Mouse (Mus musculus) midbrain, embryonic 13.5 days (tissue): ENCODE data around the gene Fam166b. TPM values are rescaled to one million over a fixed set of nuclear protein-coding genes. Genes with fewer than 3 reads are reported as not detected.

Experiments
- ATAC-seq: fragments of 200-750 bp; cut with Nextera tagmentation; 2 replicates; pipeline ENCODE4 v1.8.0; 2017; ENCODE audit warnings: mild to moderate bottlenecking, moderate TSS enrichment, moderate library complexity
- H3K27ac ChIP-seq: fragments of 300-500 bp; sonication (generic); 2 replicates; pipeline ENCODE4 v1.5.1; 2015; ENCODE audit warnings: inconsistent platforms, mild to moderate bottlenecking, moderate library complexity
- H3K27me3 ChIP-seq: fragments of 300-500 bp; sonication (generic); 2 replicates; pipeline ENCODE4 v1.6.1; 2015; ENCODE audit warnings: mild to moderate bottlenecking, inconsistent platforms
- H3K36me3 ChIP-seq: fragments of 300-500 bp; sonication (generic); 2 replicates; pipeline ENCODE4 v1.6.1; 2015; ENCODE audit warnings: mild to moderate bottlenecking, inconsistent platforms
- H3K4me1 ChIP-seq: fragments of 300-500 bp; sonication (generic); replicated peaks from 2 replicates; pipeline ENCODE4 v1.6.1; 2015; ENCODE audit warnings: inconsistent platforms
- H3K4me2 ChIP-seq: fragments of 300-500 bp; sonication (generic); replicated peaks from 2 replicates; pipeline ENCODE4 v1.6.1; 2015; ENCODE audit warnings: moderate library complexity, mild to moderate bottlenecking, inconsistent platforms
- H3K4me3 ChIP-seq: fragments of 300-500 bp; sonication (generic); replicated peaks from 2 replicates; pipeline ENCODE4 v1.5.1; 2015; ENCODE audit warnings: mild to moderate bottlenecking, inconsistent platforms
- H3K9ac ChIP-seq: fragments of 300-500 bp; sonication (generic); replicated peaks from 2 replicates; pipeline ENCODE4 v1.6.1; 2015; ENCODE audit warnings: mild to moderate bottlenecking, inconsistent platforms
- H3K9me3 ChIP-seq: fragments of 300-500 bp; sonication (generic); 2 replicates; pipeline ENCODE4 v1.6.1; 2016; ENCODE audit warnings: mild to moderate bottlenecking, inconsistent platforms
- WGBS: fragments of 180-500 bp; shearing (Covaris S2); methylation state at CpG from one replicate; pipeline ENCODE4 v1.1.7; 2015; 5-methylcytosine and 5-hydroxymethylcytosine counted together
- polyA plus RNA-seq: library from polyadenylated mRNA; unstranded; fragments of >200 nt; fragmentation: Nextera tagmentation; extraction: Ambion mirVana; gene quantifications from 2 replicates; pipeline ENCODE4 v1.2.1, GENCODE M21; 2015

Fam166b gene
- polyA plus RNA-seq, 1 experiment from 2014 or later: 0.83 TPM

GRCm38 (mm10) chr4:43399391-43400131 lies 29.4 kb downstream of the Fam166b start:
- Histone ChIP-seq H3K9ac (no peak overlapping the region), H3K36me3 (peaks cover 4% of the 10 kb centered on the region; the same call in 1 of the 2 replicates), H3K4me2 (no peak overlapping the region), H3K27me3 (no peaks in the 10 kb centered on the region), H3K9me3 (no peaks in the 10 kb centered on the region), H3K4me1 (peaks cover 35% of the 10 kb centered on the region), H3K27ac (peak overlapping the region; percentile 14; the same call in 1 of the 2 replicates), H3K4me3 (no peak overlapping the region)
- ATAC-seq: peak; percentile 34; the same call in 1 of the 2 replicates
- 79% methylated on average over 31 of the region's 31 CpGs for WGBS

GRCm38 (mm10) chr4:43398829-43399331 lies 30.1 kb downstream of the Fam166b start:
- Histone ChIP-seq H3K36me3 (peaks cover 4% of the 10 kb centered on the region; the same call in 1 of the 2 replicates), H3K4me2 (no peak overlapping the region), H3K27me3 (no peaks in the 10 kb centered on the region), H3K27ac (peak overlapping the region; percentile 14; the same call in 1 of the 2 replicates), H3K4me3 (no peak overlapping the region), H3K9ac (no peak overlapping the region), H3K4me1 (peaks cover 35% of the 10 kb centered on the region), H3K9me3 (no peaks in the 10 kb centered on the region)
- 70% methylated on average over 17 of the region's 17 CpGs for WGBS
- peak; percentile 14; the same call in 1 of the 2 replicates for ATAC-seq

GRCm38 (mm10) chr4:43398014-43398413 lies 30.9 kb downstream of the Fam166b start:
- Histone ChIP-seq H3K9ac (no peak overlapping the region), H3K4me2 (no peak overlapping the region), H3K4me3 (no peak overlapping the region), H3K4me1 (peaks cover 35% of the 10 kb centered on the region), H3K36me3 (peaks cover 4% of the 10 kb centered on the region; the same call in 1 of the 2 replicates), H3K27ac (peak overlapping the region; percentile 39), H3K27me3 (no peaks in the 10 kb centered on the region), H3K9me3 (no peaks in the 10 kb centered on the region)
- WGBS: 79% methylated on average over 4 of the region's 4 CpGs
- ATAC-seq: no peak

GRCm38 (mm10) chr4:43396381-43396780 lies 32.6 kb downstream of the Fam166b start:
- Histone ChIP-seq H3K36me3 (no peaks in the 10 kb centered on the region), H3K4me3 (no peak overlapping the region), H3K9me3 (no peaks in the 10 kb centered on the region), H3K27ac (no peak overlapping the region), H3K27me3 (no peaks in the 10 kb centered on the region), H3K4me2 (no peak overlapping the region), H3K4me1 (peaks cover 33% of the 10 kb centered on the region), H3K9ac (no peak overlapping the region)
- ATAC-seq: no peak
- 87% methylated on average over 5 of the region's 5 CpGs for WGBS

- Histone ChIP-seq H3K27ac (no peak overlapping the region), H3K4me2 (no peak overlapping the region), H3K36me3 (no peaks in the 10 kb centered on the region), H3K9me3 (no peaks in the 10 kb centered on the region), H3K9ac (no peak overlapping the region), H3K27me3 (no peaks in the 10 kb centered on the region), H3K4me1 (peaks cover 27% of the 10 kb centered on the region), H3K4me3 (no peak overlapping the region)
- WGBS: 78% methylated on average over 9 of the region's 9 CpGs
- no peak for ATAC-seq
These were observed 33.1 kb downstream of the Fam166b start for GRCm38 (mm10) chr4:43395836-43396235.

- H3K4me1 ChIP-seq: peaks cover 22% of the 10 kb centered on the region
- ATAC-seq: no peak
- 90% methylated on average over 5 of the region's 5 CpGs for WGBS
- H3K9me3 ChIP-seq: no peaks in the 10 kb centered on the region
- no peak overlapping the region for H3K27ac ChIP-seq
- H3K4me2 ChIP-seq: no peak overlapping the region
- H3K36me3 ChIP-seq: no peaks in the 10 kb centered on the region
- H3K27me3 ChIP-seq: no peaks in the 10 kb centered on the region
- no peak overlapping the region for H3K9ac ChIP-seq
- no peak overlapping the region for H3K4me3 ChIP-seq
These were observed 33.8 kb downstream of the Fam166b start for GRCm38 (mm10) chr4:43395147-43395546.

GRCm38 (mm10) chr4:43394345-43394891 lies 34.5 kb downstream of the Fam166b start:
- Histone ChIP-seq H3K9ac (no peak overlapping the region), H3K4me2 (no peak overlapping the region), H3K9me3 (no peaks in the 10 kb centered on the region), H3K27me3 (no peaks in the 10 kb centered on the region), H3K27ac (no peak overlapping the region), H3K4me1 (peaks cover 17% of the 10 kb centered on the region), H3K4me3 (no peak overlapping the region), H3K36me3 (no peaks in the 10 kb centered on the region)
- ATAC-seq: no peak
- WGBS: 73% methylated on average over 15 of the region's 15 CpGs

- Histone ChIP-seq H3K9ac (no peak overlapping the region), H3K4me1 (no peaks in the 10 kb centered on the region), H3K4me3 (no peak overlapping the region), H3K36me3 (no peaks in the 10 kb centered on the region), H3K9me3 (no peaks in the 10 kb centered on the region), H3K27ac (no peak overlapping the region), H3K27me3 (no peaks in the 10 kb centered on the region), H3K4me2 (no peak overlapping the region)
- 82% methylated on average over 3 of the region's 3 CpGs for WGBS
- ATAC-seq: no peak
These were observed 37.3 kb downstream of the Fam166b start for GRCm38 (mm10) chr4:43391521-43392050.

GRCm38 (mm10) chr4:43389845-43390440 lies 39.0 kb downstream of the Fam166b start:
- Histone ChIP-seq H3K36me3 (no peaks in the 10 kb centered on the region), H3K27me3 (no peaks in the 10 kb centered on the region), H3K9ac (no peak overlapping the region), H3K4me3 (no peak overlapping the region), H3K4me2 (no peak overlapping the region), H3K4me1 (no peaks in the 10 kb centered on the region), H3K27ac (no peak overlapping the region), H3K9me3 (no peaks in the 10 kb centered on the region)
- 69% methylated on average over 9 of the region's 9 CpGs for WGBS
- no peak for ATAC-seq

- no peak overlapping the region for H3K27ac ChIP-seq
- WGBS: 93% methylated on average over 2 of the region's 2 CpGs
- no peaks in the 10 kb centered on the region for H3K4me1 ChIP-seq
- H3K27me3 ChIP-seq: no peaks in the 10 kb centered on the region
- H3K4me3 ChIP-seq: no peak overlapping the region
- ATAC-seq: no peak
- no peak overlapping the region for H3K9ac ChIP-seq
- H3K36me3 ChIP-seq: no peaks in the 10 kb centered on the region
- no peaks in the 10 kb centered on the region for H3K9me3 ChIP-seq
- no peak overlapping the region for H3K4me2 ChIP-seq
These were observed 39.5 kb downstream of the Fam166b start for GRCm38 (mm10) chr4:43389390-43389789.

GRCm38 (mm10) chr4:43386932-43387331 lies 42.0 kb downstream of the Fam166b start:
- Histone ChIP-seq H3K27me3 (no peaks in the 10 kb centered on the region), H3K27ac (no peak overlapping the region), H3K4me3 (no peak overlapping the region), H3K36me3 (no peaks in the 10 kb centered on the region), H3K4me2 (no peak overlapping the region), H3K9ac (no peak overlapping the region), H3K9me3 (no peaks in the 10 kb centered on the region), H3K4me1 (peaks cover 18% of the 10 kb centered on the region)
- no peak for ATAC-seq

- no peak overlapping the region for H3K27ac ChIP-seq
- no peaks in the 10 kb centered on the region for H3K36me3 ChIP-seq
- peaks cover 8% of the 10 kb centered on the region; the same call in 1 of the 2 replicates for H3K27me3 ChIP-seq
- 96% methylated on average over 3 of the region's 3 CpGs for WGBS
- H3K4me2 ChIP-seq: no peak overlapping the region
- H3K4me1 ChIP-seq: peaks cover 29% of the 10 kb centered on the region
- no peaks in the 10 kb centered on the region for H3K9me3 ChIP-seq
- ATAC-seq: no peak
- H3K4me3 ChIP-seq: no peak overlapping the region
- no peak overlapping the region for H3K9ac ChIP-seq
These were observed 44.4 kb downstream of the Fam166b start for GRCm38 (mm10) chr4:43384541-43384940.
